Mouse (Mus musculus) embryonic fibroblast, embryonic 13.5 days (primary cell): ENCODE data around the gene Slc35b2. TPM values are rescaled to one million over a fixed set of nuclear protein-coding genes. Genes with fewer than 3 reads are reported as not detected.

ENCODE experiments used
- H3K27ac ChIP-seq: 2 replicates; pipeline ENCODE4 v1.5.1; 2012; ENCODE audit warnings: low read length, control low read depth, inconsistent platforms; ENCODE audit not compliant: insufficient read depth
- H3K4me1 ChIP-seq: 2 replicates; pipeline ENCODE4 v1.6.1; 2011; ENCODE audit warnings: low read length; ENCODE audit not compliant: control insufficient read depth, insufficient read depth
- H3K4me3 ChIP-seq: 2 replicates; pipeline ENCODE4 v1.5.1; 2011; ENCODE audit warnings: mild to moderate bottlenecking, control low read depth, low read length; ENCODE audit not compliant: insufficient read depth
- CTCF ChIP-seq: IDR thresholded peaks from 2 replicates; pipeline ENCODE4 v1.5.1; 2011; ENCODE audit warnings: mild to moderate bottlenecking, control low read depth, low read length, moderate library complexity, borderline replicate concordance; ENCODE audit not compliant: insufficient read depth
- POLR2A ChIP-seq: IDR thresholded peaks from 2 replicates; pipeline ENCODE4 v1.6.1; 2011; ENCODE audit warnings: low read depth, mild to moderate bottlenecking, control low read depth, low read length, moderate library complexity
- polyA plus RNA-seq: library from polyadenylated mRNA; stranded (reverse); fragments of >200 nt; gene quantifications from 2 replicates; pipeline ENCODE4 v1.2.4, GENCODE M21; 2011; ENCODE audit warnings: low read depth; ENCODE audit not compliant: missing spikeins, insufficient read length

Slc35b2 gene
- polyA plus RNA-seq, 1 experiment, result 65.3 TPM

- TF ChIP-seq CTCF (peak; percentile 42; the same call in 1 of the 2 replicates), POLR2A (peak; percentile 17; the same call in 1 of the 2 replicates)
- peaks cover 4% of the 10 kb centered on the region; the same call in 1 of the 2 replicates for H3K4me1 ChIP-seq
Measured at GRCm38 (mm10) chr17:45596631-45597396, 33.1 kb downstream of the Slc35b2 start.

GRCm38 (mm10) chr17:45597787-45598186, 34.1 kb downstream of the Slc35b2 start:
- no peak overlapping the region for H3K4me3 ChIP-seq
- no peak overlapping the region for H3K27ac ChIP-seq
- TF ChIP-seq CTCF, result no peak
- no peak for TF ChIP-seq POLR2A
- peaks cover 4% of the 10 kb centered on the region; the same call in 1 of the 2 replicates for H3K4me1 ChIP-seq

More at GRCm38 (mm10) chr17:45596631-45597396, 33.1 kb downstream of the Slc35b2 start:
- Histone ChIP-seq H3K4me3 (no peak overlapping the region), H3K27ac (peak overlapping the region; percentile 71)

- Histone ChIP-seq H3K4me3 (no peak overlapping the region), H3K27ac (no peak overlapping the region), H3K4me1 (peaks cover 4% of the 10 kb centered on the region; the same call in 1 of the 2 replicates)
- no peak for TF ChIP-seq CTCF
- TF ChIP-seq POLR2A, result no peak
Measured at GRCm38 (mm10) chr17:45598376-45598775, 34.7 kb downstream of the Slc35b2 start.

GRCm38 (mm10) chr17:45598891-45599290, 35.2 kb downstream of the Slc35b2 start:
- no peak overlapping the region for H3K27ac ChIP-seq
- no peak for TF ChIP-seq CTCF
- TF ChIP-seq POLR2A, result no peak
- H3K4me1 ChIP-seq, result peaks cover 4% of the 10 kb centered on the region; the same call in 1 of the 2 replicates
- no peak overlapping the region for H3K4me3 ChIP-seq

GRCm38 (mm10) chr17:45599446-45600242, 36.0 kb downstream of the Slc35b2 start, which contains the start of gene Slc29a1:
Gene Slc29a1, minus strand, starts transcription at chr17:45599606.
- peaks cover 4% of the 10 kb centered on the region; the same call in 1 of the 2 replicates for H3K4me1 ChIP-seq
- no peak for TF ChIP-seq POLR2A
- no peak for TF ChIP-seq CTCF
- peak within 1 kb of the TSS; percentile 35; the same call in 1 of the 2 replicates for H3K4me3 ChIP-seq
- H3K27ac ChIP-seq, result no peak within 1 kb of the TSS

- no peak for TF ChIP-seq CTCF
- TF ChIP-seq POLR2A, result no peak
- H3K4me3 ChIP-seq, result no peak overlapping the region
- peaks cover 4% of the 10 kb centered on the region; the same call in 1 of the 2 replicates for H3K4me1 ChIP-seq
- no peak overlapping the region for H3K27ac ChIP-seq
Measured at GRCm38 (mm10) chr17:45600267-45600666, 36.6 kb downstream of the Slc35b2 start.

GRCm38 (mm10) chr17:45601325-45601724, 37.7 kb downstream of the Slc35b2 start:
- Histone ChIP-seq H3K4me3 (no peak overlapping the region), H3K4me1 (peaks cover 2% of the 10 kb centered on the region; the same call in 1 of the 2 replicates), H3K27ac (no peak overlapping the region)
- TF ChIP-seq POLR2A (no peak), CTCF (no peak)

GRCm38 (mm10) chr17:45601877-45602304, 38.2 kb downstream of the Slc35b2 start, which contains the start of gene Mymx:
Gene Mymx, minus strand, starts transcription at chr17:45602102.
- Histone ChIP-seq H3K4me3 (no peak within 1 kb of the TSS), H3K4me1 (peaks cover under 1% of the 10 kb centered on the region; the same call in 1 of the 2 replicates), H3K27ac (no peak within 1 kb of the TSS)
- TF ChIP-seq POLR2A, result no peak
- TF ChIP-seq CTCF, result no peak

- Histone ChIP-seq H3K4me1 (no peaks in the 10 kb centered on the region), H3K4me3 (no peak overlapping the region), H3K27ac (no peak overlapping the region)
- TF ChIP-seq CTCF (no peak), POLR2A (no peak)
Measured at GRCm38 (mm10) chr17:45602984-45603383, 39.3 kb downstream of the Slc35b2 start.
